Mouse (Mus musculus) heart, adult 18-20 months (tissue): ENCODE results near the gene Msi2. TPM values are rescaled to one million over a fixed set of nuclear protein-coding genes. Genes with fewer than 3 reads are reported as not detected.
A peak's percentile ranks its signal among the peaks of the same experiment; 100 is the strongest.

ENCODE experiments used
- DNase-seq, 2 experiments: peaks; one replicate each; pipeline ENCODE4 v3.0.0; 2021 to 2022; ENCODE audit warnings: mixed read lengths in 1 of 2
- total RNA-seq, 2 experiments: library from RNA; stranded (reverse); gene quantifications; 2 replicates each; pipeline ENCODE4 v1.2.3; 2021

The Msi2 gene
- total RNA-seq, 2 experiments from 2014 or later: 179 to 203 TPM

- no peak for DNase-seq
Measured at GRCm38 (mm10) chr11:88441871-88442740, 276.2 kb downstream of the Msi2 start.

GRCm38 (mm10) chr11:88438659-88439058 is 279.7 kb downstream of the Msi2 start:
- DNase-seq: peak in 1 of 2 experiments; percentile 60

- DNase-seq: no peak
Measured at GRCm38 (mm10) chr11:88436596-88436995, 281.7 kb downstream of the Msi2 start.

GRCm38 (mm10) chr11:88435543-88435942 is 282.8 kb downstream of the Msi2 start:
- peak in 1 of 2 experiments; percentile 18 for DNase-seq

GRCm38 (mm10) chr11:88431363-88432269 is 286.7 kb downstream of the Msi2 start:
- DNase-seq: no peak

- DNase-seq: no peak
Measured at GRCm38 (mm10) chr11:88430292-88430691, 288.0 kb downstream of the Msi2 start.

- no peak for DNase-seq
Measured at GRCm38 (mm10) chr11:88429680-88430079, 288.6 kb downstream of the Msi2 start.

- peak; percentile 57 to 62 for DNase-seq
Measured at GRCm38 (mm10) chr11:88425631-88426101, 292.6 kb downstream of the Msi2 start.

GRCm38 (mm10) chr11:88424034-88424767 is 294.1 kb downstream of the Msi2 start:
- peak in 1 of 2 experiments; percentile 31 for DNase-seq

- DNase-seq: no peak
Measured at GRCm38 (mm10) chr11:88421057-88421578, 297.2 kb downstream of the Msi2 start.

GRCm38 (mm10) chr11:88419657-88420366 is 298.5 kb downstream of the Msi2 start:
- DNase-seq: no peak

- no peak for DNase-seq
Measured at GRCm38 (mm10) chr11:88419064-88419463, 299.2 kb downstream of the Msi2 start.

GRCm38 (mm10) chr11:88414157-88414870 is 304.0 kb downstream of the Msi2 start:
- DNase-seq: no peak

- peak; percentile 53 to 78 for DNase-seq
Measured at GRCm38 (mm10) chr11:88412423-88413094, 305.8 kb downstream of the Msi2 start.

GRCm38 (mm10) chr11:88408305-88408704 is 310.0 kb downstream of the Msi2 start:
- DNase-seq: no peak

GRCm38 (mm10) chr11:88406408-88406915 is 311.9 kb downstream of the Msi2 start:
- DNase-seq: no peak

GRCm38 (mm10) chr11:88404816-88405613 is 313.3 kb downstream of the Msi2 start:
- DNase-seq: peak; percentile 74 to 85

- DNase-seq: no peak
Measured at GRCm38 (mm10) chr11:88404247-88404677, 314.1 kb downstream of the Msi2 start.

- DNase-seq: no peak
Measured at GRCm38 (mm10) chr11:88402290-88402689, 316.0 kb downstream of the Msi2 start.
